Mouse (Mus musculus) erythroblast, embryonic 14.5 days (primary cell): Measurements from ENCODE around the gene Mras.

ENCODE experiments used
- GATA1 ChIP-seq: IDR thresholded peaks from 2 replicates; pipeline ENCODE4 v1.6.1; 2012; ENCODE audit warnings: low read length, inconsistent platforms, mixed read lengths
- TAL1 ChIP-seq: IDR thresholded peaks from 3 replicates; pipeline ENCODE4 v1.6.1; 2012; ENCODE audit warnings: low read length, inconsistent platforms, mixed read lengths

- TF ChIP-seq GATA1 (no peak), TAL1 (no peak)
Observed at GRCm38 (mm10) chr9:99354796-99355195, 82.4 kb downstream of the Mras start.
